Mouse (Mus musculus) liver, embryonic 15.5 days (tissue): ENCODE measurements around the gene Urm1. TPM values are rescaled to one million over a fixed set of nuclear protein-coding genes. Genes with fewer than 3 reads are reported as not detected.

ENCODE experiments used
- ATAC-seq: fragments of 200-750 bp; cut with Nextera tagmentation; 2 replicates; pipeline ENCODE4 v1.8.0; 2017; ENCODE audit warnings: moderate number of reproducible peaks, mild to moderate bottlenecking, moderate library complexity; ENCODE audit not compliant: insufficient read depth
- H3K27ac ChIP-seq: fragments of 300-500 bp; sonication (generic); replicated peaks from 2 replicates; pipeline ENCODE4 v1.5.1; 2015; ENCODE audit warnings: mild to moderate bottlenecking, inconsistent platforms
- H3K27me3 ChIP-seq: fragments of 300-500 bp; sonication (generic); 2 replicates; pipeline ENCODE4 v1.6.1; 2015; ENCODE audit warnings: mild to moderate bottlenecking, inconsistent platforms
- H3K36me3 ChIP-seq: fragments of 300-500 bp; sonication (generic); replicated peaks from 2 replicates; pipeline ENCODE4 v1.6.1; 2015; ENCODE audit warnings: moderate library complexity, mild to moderate bottlenecking, inconsistent platforms
- H3K4me1 ChIP-seq: fragments of 300-500 bp; sonication (generic); replicated peaks from 2 replicates; pipeline ENCODE4 v1.6.1; 2015; ENCODE audit warnings: inconsistent platforms
- H3K4me2 ChIP-seq: fragments of 300-500 bp; sonication (generic); 2 replicates; pipeline ENCODE4 v1.6.1; 2015; ENCODE audit warnings: moderate library complexity, mild to moderate bottlenecking, inconsistent platforms
- H3K4me3 ChIP-seq: fragments of 300-500 bp; sonication (generic); replicated peaks from 2 replicates; pipeline ENCODE4 v1.5.1; 2015; ENCODE audit warnings: mild to moderate bottlenecking, inconsistent platforms
- H3K9ac ChIP-seq: fragments of 300-500 bp; sonication (generic); 2 replicates; pipeline ENCODE4 v1.6.1; 2015; ENCODE audit warnings: moderate library complexity, mild to moderate bottlenecking, inconsistent platforms
- H3K9me3 ChIP-seq: fragments of 300-500 bp; sonication (generic); replicated peaks from 2 replicates; pipeline ENCODE4 v1.6.1; 2016; ENCODE audit warnings: inconsistent platforms
- WGBS: fragments of 180-500 bp; shearing (Covaris S2); methylation state at CpG from one replicate; pipeline ENCODE4 v1.1.7; 2015; ENCODE audit warnings: mixed read lengths; ENCODE audit not compliant: insufficient replicate concordance; 5-methylcytosine and 5-hydroxymethylcytosine counted together
- polyA plus RNA-seq: library from polyadenylated mRNA; unstranded; fragments of >200 nt; fragmentation: Nextera tagmentation; extraction: Ambion mirVana; gene quantifications from 2 replicates; pipeline ENCODE4 v1.2.1, GENCODE M21; 2015

Urm1 gene
- polyA plus RNA-seq, 1 experiment from 2014 or later: 8.0 TPM

DNA sequence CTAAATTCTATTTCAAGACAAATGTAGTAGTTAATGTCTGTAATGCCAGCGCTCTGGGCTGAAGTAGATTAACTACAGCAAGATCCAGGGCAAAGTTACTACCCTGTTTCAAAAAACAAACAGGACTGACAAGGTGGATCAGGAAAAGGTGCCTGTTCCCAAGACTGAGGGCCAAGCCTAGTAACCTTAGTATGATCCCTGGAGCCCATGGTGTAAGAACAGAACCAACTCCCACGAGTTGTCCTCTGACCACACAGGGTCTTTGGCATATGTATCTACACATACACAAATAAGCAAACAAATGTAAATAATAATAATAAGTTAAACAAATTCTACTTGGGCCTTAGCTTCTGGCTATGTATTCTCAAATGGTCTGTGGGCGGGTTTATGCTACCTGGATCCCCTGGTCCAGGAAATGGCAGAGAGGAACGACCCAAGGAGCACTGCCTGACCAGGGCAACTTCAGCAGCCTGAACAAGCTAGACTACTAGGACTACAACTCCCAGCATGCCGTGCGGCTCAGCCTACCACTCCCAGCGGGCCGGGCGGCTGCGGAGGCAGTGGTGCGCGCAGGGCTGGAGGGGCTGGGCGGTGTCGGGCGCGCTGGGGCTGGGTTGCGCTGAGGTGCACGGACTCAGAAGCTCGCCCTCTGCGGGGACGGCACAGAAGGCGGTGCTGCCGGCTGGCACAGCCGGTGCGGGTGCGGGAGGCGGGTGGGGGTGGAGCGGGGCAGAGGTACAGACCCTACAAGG lies 17.6 kb upstream of the Urm1 start, which contains the start of gene Slc27a4:
Gene Slc27a4, plus strand, starts transcription at position 560 of the 752 bp plus-strand sequence.
- ATAC-seq: peak; percentile 97
- H3K4me2 ChIP-seq: peak within 1 kb of the TSS; percentile 98
- 2% methylated on average over 28 of the region's 28 CpGs for WGBS
- peak within 1 kb of the TSS; percentile 71 for H3K9ac ChIP-seq
- H3K9me3 ChIP-seq: no peaks in the 10 kb centered on the region
- H3K27me3 ChIP-seq: peaks cover 40% of the 10 kb centered on the region
- no peak within 1 kb of the TSS; the same call in 1 of the 2 replicates for H3K27ac ChIP-seq
- H3K4me1 ChIP-seq: peaks cover 14% of the 10 kb centered on the region
- peak within 1 kb of the TSS; percentile 72 for H3K4me3 ChIP-seq
- 0 out of 2 replicates have a peak, but pooled peaks cover 8% of the 10 kb centered on the region for H3K36me3 ChIP-seq

DNA sequence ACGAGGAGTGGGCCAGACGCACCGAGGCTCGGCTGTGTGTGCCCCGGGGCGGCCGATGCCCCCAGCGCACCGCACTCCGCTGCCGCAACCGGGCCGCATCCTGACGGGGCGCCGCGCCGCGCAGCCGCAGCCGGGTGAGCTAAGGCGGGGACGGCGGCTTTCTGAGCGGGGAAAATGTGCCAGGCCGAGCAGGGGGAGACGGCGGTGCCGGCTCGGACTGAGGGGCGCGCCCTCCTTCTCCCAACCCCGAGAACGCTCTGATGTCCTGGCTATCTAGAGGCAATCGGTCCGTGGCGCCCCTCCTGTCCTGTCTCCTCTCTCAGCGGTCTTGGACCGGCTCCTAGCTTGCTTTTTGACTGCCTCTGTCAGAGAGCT lies 17.1 kb upstream of the Urm1 start:
- Histone ChIP-seq H3K4me1 (peaks cover 14% of the 10 kb centered on the region), H3K4me2 (peak overlapping the region; percentile 98), H3K9ac (peak overlapping the region; percentile 71), H3K27me3 (peaks cover 40% of the 10 kb centered on the region), H3K27ac (no peak overlapping the region; the same call in 1 of the 2 replicates), H3K9me3 (no peaks in the 10 kb centered on the region), H3K36me3 (0 out of 2 replicates have a peak, but pooled peaks cover 8% of the 10 kb centered on the region), H3K4me3 (peak overlapping the region; percentile 72)
- no peak; the same call in 1 of the 2 replicates for ATAC-seq
- under 1% methylated on average over 39 of the region's 39 CpGs for WGBS

DNA sequence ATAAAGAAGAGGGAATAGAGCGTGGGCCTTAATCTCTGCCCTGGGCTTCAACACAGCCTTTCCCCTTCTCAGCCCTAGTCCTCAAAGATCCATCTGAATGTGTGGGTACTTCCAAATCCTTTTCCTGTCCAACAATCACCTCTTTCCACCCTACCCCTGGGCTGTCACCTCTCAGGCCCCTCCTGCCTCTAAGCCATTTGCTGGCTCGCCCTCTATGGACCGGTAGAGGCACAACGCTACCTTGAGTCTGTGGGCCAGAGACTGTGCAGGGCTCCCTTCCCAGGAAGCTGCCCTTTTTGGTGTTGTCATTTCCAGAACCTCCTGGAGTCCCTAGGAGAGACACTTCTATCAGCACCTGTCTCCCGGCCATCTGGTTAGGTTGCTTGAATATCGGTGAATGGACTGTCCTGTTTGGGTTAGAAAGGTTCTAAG lies 16.5 kb upstream of the Urm1 start:
- no peaks in the 10 kb centered on the region for H3K9me3 ChIP-seq
- H3K4me2 ChIP-seq: peak overlapping the region; percentile 98
- WGBS: 25% methylated on average over 6 of the region's 6 CpGs
- peak overlapping the region; percentile 71; the same call in 1 of the 2 replicates for H3K9ac ChIP-seq
- H3K27me3 ChIP-seq: peaks cover 40% of the 10 kb centered on the region
- H3K4me3 ChIP-seq: peak overlapping the region; percentile 72
- ATAC-seq: no peak
- no peak overlapping the region for H3K27ac ChIP-seq
- H3K36me3 ChIP-seq: 0 out of 2 replicates have a peak, but pooled peaks cover 8% of the 10 kb centered on the region
- peaks cover 14% of the 10 kb centered on the region for H3K4me1 ChIP-seq

DNA sequence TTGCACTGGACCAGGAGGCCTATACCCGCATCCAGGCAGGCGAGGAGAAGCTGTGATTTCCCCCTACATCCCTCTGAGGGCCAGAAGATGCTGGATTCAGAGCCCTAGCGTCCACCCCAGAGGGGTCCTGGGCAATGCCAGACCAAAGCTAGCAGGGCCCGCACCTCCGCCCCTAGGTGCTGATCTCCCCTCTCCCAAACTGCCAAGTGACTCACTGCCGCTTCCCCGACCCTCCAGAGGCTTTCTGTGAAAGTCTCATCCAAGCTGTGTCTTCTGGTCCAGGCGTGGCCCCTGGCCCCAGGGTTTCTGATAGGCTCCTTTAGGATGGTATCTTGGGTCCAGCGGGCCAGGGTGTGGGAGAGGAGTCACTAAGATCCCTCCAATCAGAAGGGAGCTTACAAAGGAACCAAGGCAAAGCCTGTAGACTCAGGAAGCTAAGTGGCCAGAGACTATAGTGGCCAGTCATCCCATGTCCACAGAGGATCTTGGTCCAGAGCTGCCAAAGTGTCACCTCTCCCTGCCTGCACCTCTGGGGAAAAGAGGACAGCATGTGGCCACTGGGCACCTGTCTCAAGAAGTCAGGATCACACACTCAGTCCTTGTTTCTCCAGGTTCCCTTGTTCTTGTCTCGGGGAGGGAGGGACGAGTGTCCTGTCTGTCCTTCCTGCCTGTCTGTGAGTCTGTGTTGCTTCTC lies 4.0 kb upstream of the Urm1 start:
- no peak for ATAC-seq
- WGBS: 66% methylated on average over 11 of the region's 11 CpGs

DNA sequence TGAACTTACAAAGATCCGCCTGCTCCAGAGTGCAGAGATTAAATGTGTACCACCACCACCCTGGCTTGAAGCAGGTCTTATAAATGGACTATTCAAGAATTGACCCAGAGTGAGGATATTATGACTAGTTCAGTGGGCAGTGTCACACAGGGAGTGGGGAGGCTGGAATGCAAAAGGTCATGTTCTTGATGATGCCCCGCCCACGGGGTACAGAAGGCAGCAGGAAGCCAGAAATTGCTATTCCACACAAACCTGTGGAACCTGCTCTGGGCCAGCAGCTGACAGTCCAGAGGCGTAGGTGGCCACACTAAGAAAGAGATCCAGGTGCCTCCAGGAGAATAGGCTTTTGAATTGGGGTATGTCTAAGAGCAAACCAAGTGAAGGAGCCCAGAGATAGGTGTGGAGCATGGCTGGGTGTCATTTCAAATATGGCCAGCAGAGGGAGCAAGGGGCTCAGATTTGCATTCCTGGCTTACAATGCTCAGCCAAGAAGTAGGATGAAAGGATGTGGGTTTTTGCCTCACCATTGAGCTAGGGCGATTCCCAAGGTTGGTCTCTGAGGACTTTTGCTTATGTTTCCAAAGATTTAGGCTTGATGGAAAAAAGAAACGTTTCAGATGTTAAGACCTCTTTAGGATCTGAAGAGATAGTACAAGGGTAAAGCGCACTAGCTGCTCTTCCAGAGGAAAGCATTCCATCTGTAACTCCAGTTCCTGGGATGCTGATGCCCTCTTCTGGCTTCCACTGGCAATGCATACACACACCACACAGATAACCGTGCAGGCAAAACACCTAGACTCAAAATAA lies 2.2 kb upstream of the Urm1 start:
- Histone ChIP-seq H3K4me2 (no peak overlapping the region), H3K4me3 (no peak overlapping the region), H3K4me1 (peaks cover 26% of the 10 kb centered on the region), H3K27ac (no peak overlapping the region), H3K36me3 (peaks cover 8% of the 10 kb centered on the region), H3K9me3 (no peaks in the 10 kb centered on the region), H3K9ac (no peak overlapping the region), H3K27me3 (no peaks in the 10 kb centered on the region)
- no peak for ATAC-seq
- WGBS: 40% methylated on average over 8 of the region's 8 CpGs

More for the DNA sequence above, 4.0 kb upstream of the Urm1 start:
- Histone ChIP-seq H3K9ac (no peak overlapping the region), H3K9me3 (no peaks in the 10 kb centered on the region), H3K27me3 (no peaks in the 10 kb centered on the region), H3K27ac (no peak overlapping the region), H3K4me3 (no peak overlapping the region), H3K4me2 (no peak overlapping the region), H3K4me1 (peaks cover 24% of the 10 kb centered on the region), H3K36me3 (peaks cover 10% of the 10 kb centered on the region)

DNA sequence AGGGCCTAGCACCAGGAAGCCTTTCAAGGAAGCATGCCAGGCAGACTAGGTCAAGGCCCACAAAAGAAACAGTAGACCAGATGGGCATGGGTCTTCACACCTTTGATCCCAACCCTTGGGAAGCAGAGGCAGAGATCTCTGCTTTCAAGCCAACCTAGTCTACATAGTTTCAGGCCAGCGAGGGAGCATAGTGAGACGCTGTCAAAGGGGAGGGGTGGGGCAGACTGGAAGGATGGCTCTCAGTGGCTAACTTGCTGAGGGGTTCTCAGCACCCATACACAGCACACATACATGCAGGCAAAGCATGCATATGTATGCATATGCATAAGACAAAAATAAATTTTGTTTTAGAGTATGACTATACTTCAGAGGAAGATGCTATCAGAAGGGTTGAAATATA lies 512 bp upstream of the Urm1 start:
- no peak for ATAC-seq
- WGBS: 31% methylated on average over 2 of the region's 2 CpGs
- H3K9me3 ChIP-seq: no peaks in the 10 kb centered on the region
- H3K36me3 ChIP-seq: 0 out of 2 replicates have a peak, but pooled peaks cover 3% of the 10 kb centered on the region
- H3K4me3 ChIP-seq: peak overlapping the region; percentile 58; the same call in 1 of the 2 replicates
- H3K9ac ChIP-seq: no peak overlapping the region; the same call in 1 of the 2 replicates
- H3K27ac ChIP-seq: no peak overlapping the region
- peak overlapping the region; percentile 88 for H3K4me2 ChIP-seq
- H3K4me1 ChIP-seq: peaks cover 26% of the 10 kb centered on the region
- H3K27me3 ChIP-seq: no peaks in the 10 kb centered on the region

DNA sequence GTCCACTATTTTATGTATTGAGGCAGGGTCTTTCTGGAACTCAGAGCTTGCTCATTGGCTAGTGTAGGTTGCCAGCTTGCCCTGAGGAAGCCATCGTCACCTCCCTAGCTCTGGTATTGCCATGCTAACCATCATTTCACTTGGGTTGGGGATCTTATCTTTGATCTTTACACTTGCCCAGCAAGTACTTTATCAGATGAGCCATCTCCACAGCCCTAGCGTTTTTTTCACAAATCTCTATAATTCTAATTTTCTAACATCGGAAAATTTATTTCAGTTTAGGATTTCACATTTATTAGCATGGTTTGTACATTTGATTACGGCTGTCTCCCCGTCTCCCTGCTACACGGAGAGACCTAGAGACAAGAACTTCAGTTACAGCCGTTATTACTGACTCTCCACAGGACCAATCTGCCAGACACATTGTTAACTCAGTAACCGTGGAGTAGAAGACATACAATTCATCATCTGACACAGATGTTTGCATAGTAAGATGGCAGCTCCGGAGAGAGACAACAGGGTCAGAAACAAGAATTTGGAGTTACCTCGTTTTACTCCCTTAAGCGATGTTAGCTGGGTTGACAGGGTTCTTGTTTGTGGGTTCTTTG lies 6.5 kb downstream of the Urm1 start:
- no peaks in the 10 kb centered on the region for H3K9me3 ChIP-seq
- H3K9ac ChIP-seq: peak overlapping the region; percentile 68
- peak overlapping the region; percentile 80 for H3K4me2 ChIP-seq
- ATAC-seq: peak; percentile 6; the same call in 1 of the 2 replicates
- H3K27me3 ChIP-seq: no peaks in the 10 kb centered on the region
- H3K4me1 ChIP-seq: peaks cover 30% of the 10 kb centered on the region
- peak overlapping the region; percentile 90 for H3K27ac ChIP-seq
- peak overlapping the region; percentile 87 for H3K4me3 ChIP-seq
- H3K36me3 ChIP-seq: 0 out of 2 replicates have a peak, but pooled peaks cover 4% of the 10 kb centered on the region
- 6% methylated on average over 11 of the region's 11 CpGs for WGBS

DNA sequence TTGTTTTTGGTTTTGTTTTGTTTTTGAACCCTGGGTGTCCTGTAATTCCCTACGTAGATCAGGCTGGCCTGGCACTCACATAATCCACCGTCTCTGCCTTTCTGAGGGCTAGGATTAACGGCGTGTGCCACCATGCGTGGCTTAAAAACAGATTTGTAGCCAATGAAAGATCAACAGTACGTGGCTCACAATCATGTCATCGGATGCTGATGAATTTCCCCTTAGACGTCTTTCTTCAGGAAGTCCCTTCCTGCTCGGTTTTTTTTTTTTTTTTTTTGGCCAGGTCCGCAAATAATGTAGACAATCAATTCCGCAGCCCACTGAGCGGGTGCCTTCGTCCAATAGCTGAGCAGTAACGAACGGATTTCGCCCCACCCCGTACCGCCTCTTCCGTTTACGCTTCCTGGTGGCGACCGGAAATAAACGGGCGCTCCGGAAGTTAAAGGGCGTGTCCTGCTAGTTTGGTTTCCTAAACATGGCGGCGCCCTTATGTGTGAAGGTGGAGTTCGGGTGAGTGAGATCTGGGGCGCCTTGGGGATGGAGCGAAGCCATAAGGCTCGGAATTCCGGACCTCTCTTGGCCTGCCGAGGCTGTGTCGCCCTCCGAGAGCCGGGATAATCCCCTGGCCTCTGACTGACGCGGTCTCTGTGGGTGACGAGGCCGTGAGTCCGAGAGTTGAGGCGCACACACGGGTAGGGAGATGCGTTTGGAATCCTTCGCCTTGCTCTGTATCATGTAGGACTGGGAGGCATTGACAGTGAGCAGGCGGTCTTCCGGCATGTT lies 7.2 kb downstream of the Urm1 start:
- WGBS: under 1% methylated on average over 48 of the region's 48 CpGs
- H3K9ac ChIP-seq: peak overlapping the region; percentile 75
- peak; percentile 95 for ATAC-seq
- H3K4me3 ChIP-seq: peak overlapping the region; percentile 87
- H3K9me3 ChIP-seq: no peaks in the 10 kb centered on the region
- peaks cover 30% of the 10 kb centered on the region for H3K4me1 ChIP-seq
- 0 out of 2 replicates have a peak, but pooled peaks cover 4% of the 10 kb centered on the region for H3K36me3 ChIP-seq
- H3K27ac ChIP-seq: peak overlapping the region; percentile 90
- peak overlapping the region; percentile 80 for H3K4me2 ChIP-seq
- H3K27me3 ChIP-seq: no peaks in the 10 kb centered on the region

DNA sequence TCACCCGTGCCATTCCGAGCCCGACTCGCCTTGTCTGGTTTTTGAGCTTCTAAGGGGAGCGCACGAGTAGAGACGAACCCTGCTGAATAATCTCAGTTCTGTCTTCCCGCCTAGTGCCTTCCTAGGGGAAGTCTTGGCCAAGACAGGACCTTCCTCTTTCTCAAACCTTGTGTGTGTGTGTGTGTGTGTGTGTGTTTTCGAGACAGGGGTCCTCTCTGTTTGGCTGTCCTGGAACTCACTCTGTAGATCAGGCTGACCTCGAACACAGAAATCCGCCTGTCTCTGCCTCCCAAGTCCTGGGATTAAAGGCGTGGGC lies 7.8 kb downstream of the Urm1 start:
- H3K27me3 ChIP-seq: no peaks in the 10 kb centered on the region
- H3K4me1 ChIP-seq: peaks cover 30% of the 10 kb centered on the region
- H3K9me3 ChIP-seq: no peaks in the 10 kb centered on the region
- peak overlapping the region; percentile 68; the same call in 1 of the 2 replicates for H3K27ac ChIP-seq
- under 1% methylated on average over 12 of the region's 12 CpGs for whole genome bisulfite sequencing
- H3K9ac ChIP-seq: peak overlapping the region; percentile 75
- peak overlapping the region; percentile 80 for H3K4me2 ChIP-seq
- H3K36me3 ChIP-seq: peaks cover 7% of the 10 kb centered on the region
- peak overlapping the region; percentile 87 for H3K4me3 ChIP-seq
- peak; percentile 20; the same call in 1 of the 2 replicates for ATAC-seq

DNA sequence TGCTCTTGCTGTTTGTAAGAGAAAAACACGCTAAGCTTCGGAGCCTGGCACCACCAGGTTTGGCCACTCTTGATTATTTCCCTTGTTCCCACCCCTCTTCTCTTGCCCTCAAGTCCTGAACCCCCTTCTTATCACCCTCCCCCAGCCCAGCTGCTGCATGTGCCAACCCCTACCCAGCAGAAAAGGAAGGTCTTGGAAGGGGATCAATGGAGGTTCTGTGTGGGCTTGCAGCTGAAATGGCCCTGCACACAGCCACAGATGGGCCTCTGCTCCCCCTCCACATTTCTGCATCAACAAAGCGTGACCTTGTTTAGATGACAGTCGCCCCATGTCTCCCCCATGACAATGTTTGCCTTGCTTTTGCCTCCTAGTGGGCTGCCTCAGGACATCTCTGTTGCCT lies 11.2 kb downstream of the Urm1 start:
- H3K4me2 ChIP-seq: no peak overlapping the region
- no peak overlapping the region for H3K9ac ChIP-seq
- WGBS: 86% methylated on average over 4 of the region's 4 CpGs
- no peak overlapping the region for H3K4me3 ChIP-seq
- ATAC-seq: no peak
- peaks cover 24% of the 10 kb centered on the region for H3K4me1 ChIP-seq
- H3K27ac ChIP-seq: no peak overlapping the region
- H3K36me3 ChIP-seq: peaks cover 22% of the 10 kb centered on the region
- no peaks in the 10 kb centered on the region for H3K27me3 ChIP-seq
- no peaks in the 10 kb centered on the region for H3K9me3 ChIP-seq
